Mouse (Mus musculus): ENCODE measurements around the gene Rnf135. TPM values are rescaled to one million over a fixed set of nuclear protein-coding genes. Genes with fewer than 3 reads are reported as not detected.

The Rnf135 gene
- total and polyA plus RNA-seq, 2 experiments from 2014 or later = 3.3 to 3.7 TPM

DNA sequence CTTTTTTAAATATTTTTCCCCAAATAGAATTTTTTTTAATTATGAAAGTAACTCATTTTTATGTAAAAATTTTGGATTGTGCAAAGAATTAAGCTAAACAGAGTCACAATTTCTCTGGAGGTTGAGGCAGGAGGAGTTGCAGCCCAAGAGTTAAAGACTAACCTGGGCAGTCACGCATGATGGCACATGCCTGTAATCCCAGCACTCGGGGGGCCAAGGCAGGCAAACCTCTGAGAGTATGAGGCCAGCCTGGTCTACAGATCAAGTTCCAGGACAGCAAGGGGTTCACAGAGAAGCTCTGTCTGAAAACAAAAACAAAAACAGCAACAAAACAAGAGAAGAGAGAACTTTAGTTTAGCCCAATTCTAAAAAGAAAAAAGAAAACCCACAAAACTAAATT lies 19.4 kb upstream of the Rnf135 start:
- no peak overlapping the region for H3K4me2 ChIP-seq (ENCODE audit: low read depth, low read length, poor library complexity, severe bottlenecking)
- no peak overlapping the region for H3K27ac ChIP-seq (ENCODE audit: low read depth, low read length)
- WGBS = 41% methylated on average over 2 of the region's 2 CpGs

DNA sequence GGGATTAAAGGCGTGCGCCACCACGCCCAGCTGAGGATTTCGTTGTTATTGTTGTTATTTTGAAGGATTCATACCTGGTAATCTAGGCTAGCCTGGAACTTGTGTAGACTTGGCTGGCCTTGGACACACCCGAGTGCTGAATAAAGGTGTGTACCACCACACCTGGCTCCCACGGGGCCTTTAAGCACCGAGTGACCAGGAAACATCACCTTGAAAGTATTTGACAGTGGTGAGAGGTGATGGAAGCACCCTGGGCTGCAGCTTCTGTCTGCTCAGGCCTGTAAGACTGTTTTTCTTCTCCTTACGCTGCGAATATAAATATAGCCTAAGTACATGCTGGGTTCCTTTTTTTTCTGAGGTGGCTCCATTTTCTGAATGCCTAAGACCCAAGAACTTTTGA lies 15.5 kb upstream of the Rnf135 start:
- H3K4me3 ChIP-seq (ENCODE audit: low read depth, low read length) = no peak overlapping the region
- DNase-seq (ENCODE audit: low spot score) (no peak), ATAC-seq (ENCODE audit: low FRiP score) (no peak)
- no peak overlapping the region for H3K27ac ChIP-seq (ENCODE audit: low read depth, low read length)
- H3K9me3 ChIP-seq (ENCODE audit: low read length) = no peaks in the 10 kb centered on the region
- no peaks in the 10 kb centered on the region for H3K27me3 ChIP-seq (ENCODE audit: insufficient read depth, low read length)
- no peak overlapping the region for H3K9ac ChIP-seq (replicated peaks; ENCODE audit: low read length, poor library complexity, severe bottlenecking)
- no peak for TF ChIP-seq CTCF (IDR thresholded peaks at IDR 0.05)
- no peak overlapping the region for H3K4me2 ChIP-seq (ENCODE audit: low read depth, low read length, poor library complexity, severe bottlenecking)
- no peaks in the 10 kb centered on the region for H3K4me1 ChIP-seq (ENCODE audit: insufficient read depth, low read length)
- no peaks in the 10 kb centered on the region for H3K36me3 ChIP-seq (ENCODE audit: insufficient read depth, low read length)
- WGBS = 91% methylated on average over 9 of the region's 9 CpGs

More for the DNA sequence above, 19.4 kb upstream of the Rnf135 start:
- Histone ChIP-seq H3K27me3 (ENCODE audit: insufficient read depth, low read length) (no peaks in the 10 kb centered on the region), H3K4me1 (ENCODE audit: insufficient read depth, low read length) (no peaks in the 10 kb centered on the region), H3K36me3 (ENCODE audit: insufficient read depth, low read length) (no peaks in the 10 kb centered on the region), H3K4me3 (ENCODE audit: low read depth, low read length) (no peak overlapping the region), H3K9ac (replicated peaks; ENCODE audit: low read length, poor library complexity, severe bottlenecking) (no peak overlapping the region), H3K9me3 (ENCODE audit: low read length) (no peaks in the 10 kb centered on the region)
- no peak for TF ChIP-seq CTCF (IDR thresholded peaks at IDR 0.05)
- DNase-seq (ENCODE audit: low spot score) = no peak
- no peak for ATAC-seq (ENCODE audit: low FRiP score)

DNA sequence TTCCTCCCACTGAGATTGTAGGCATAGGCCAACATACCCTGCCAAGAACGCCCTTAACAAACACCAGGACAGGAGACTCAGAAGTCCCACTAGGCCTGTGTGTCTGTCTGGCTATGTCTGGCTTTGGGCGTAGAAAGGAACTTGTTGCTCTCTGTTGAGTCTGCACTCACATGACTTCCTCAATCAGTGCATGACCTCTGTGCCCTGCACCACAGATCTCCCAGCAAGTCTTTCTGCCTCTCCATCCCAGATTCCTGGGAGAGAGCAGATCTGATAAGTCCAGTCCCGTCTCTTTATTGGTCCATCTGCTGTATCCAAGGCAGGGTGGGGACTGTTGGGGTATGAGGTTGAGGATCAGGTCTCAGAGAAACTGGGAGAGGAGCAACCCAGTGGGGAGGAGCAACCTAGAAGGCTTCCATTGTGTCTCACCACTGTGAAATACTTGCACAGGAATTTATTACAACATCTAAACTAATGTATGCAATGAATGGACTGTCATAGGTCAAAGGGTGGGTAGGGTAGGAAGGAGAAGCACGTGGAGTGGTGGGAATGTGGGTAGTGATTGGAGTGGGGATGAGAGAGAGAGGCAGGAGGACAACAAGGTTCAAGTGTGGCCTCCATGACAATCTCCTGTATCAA lies 14.9 kb upstream of the Rnf135 start:
- WGBS = 84% methylated on average over 4 of the region's 4 CpGs
- no peaks in the 10 kb centered on the region for H3K27me3 ChIP-seq (ENCODE audit: insufficient read depth, low read length)
- no peak overlapping the region for H3K9ac ChIP-seq (replicated peaks; ENCODE audit: low read length, poor library complexity, severe bottlenecking)
- H3K9me3 ChIP-seq (ENCODE audit: low read length) = no peaks in the 10 kb centered on the region
- no peak overlapping the region for H3K4me3 ChIP-seq (ENCODE audit: low read depth, low read length)
- H3K27ac ChIP-seq (ENCODE audit: low read depth, low read length) = no peak overlapping the region
- no peak overlapping the region for H3K4me2 ChIP-seq (ENCODE audit: low read depth, low read length, poor library complexity, severe bottlenecking)
- no peaks in the 10 kb centered on the region for H3K36me3 ChIP-seq (ENCODE audit: insufficient read depth, low read length)
- no peaks in the 10 kb centered on the region for H3K4me1 ChIP-seq (ENCODE audit: insufficient read depth, low read length)
- DNase-seq (ENCODE audit: low spot score) (no peak), ATAC-seq (ENCODE audit: low FRiP score) (no peak)
- TF ChIP-seq CTCF (IDR thresholded peaks at IDR 0.05) = no peak

DNA sequence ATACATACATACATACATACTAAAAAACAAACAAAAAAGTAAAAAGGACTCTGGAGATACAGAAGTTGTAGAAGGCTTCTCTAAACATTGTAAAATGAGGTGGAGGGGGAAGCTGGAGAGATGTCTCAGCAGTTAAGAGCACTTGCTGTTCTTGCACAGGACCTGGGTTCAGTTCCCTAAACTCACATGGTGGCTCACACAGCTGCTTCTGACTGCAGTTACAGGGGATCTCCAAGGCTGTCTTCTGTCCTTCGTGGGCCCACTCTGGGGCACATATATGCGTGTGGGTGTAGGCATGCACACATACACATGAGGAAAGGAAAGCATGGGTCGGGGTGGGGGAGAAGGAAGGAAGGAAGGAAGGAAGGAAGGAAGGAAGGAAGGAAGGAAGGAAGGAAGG lies 14.0 kb upstream of the Rnf135 start:
- WGBS = 75% methylated on average over 3 of the region's 3 CpGs
- ATAC-seq (ENCODE audit: low FRiP score) = no peak

DNA sequence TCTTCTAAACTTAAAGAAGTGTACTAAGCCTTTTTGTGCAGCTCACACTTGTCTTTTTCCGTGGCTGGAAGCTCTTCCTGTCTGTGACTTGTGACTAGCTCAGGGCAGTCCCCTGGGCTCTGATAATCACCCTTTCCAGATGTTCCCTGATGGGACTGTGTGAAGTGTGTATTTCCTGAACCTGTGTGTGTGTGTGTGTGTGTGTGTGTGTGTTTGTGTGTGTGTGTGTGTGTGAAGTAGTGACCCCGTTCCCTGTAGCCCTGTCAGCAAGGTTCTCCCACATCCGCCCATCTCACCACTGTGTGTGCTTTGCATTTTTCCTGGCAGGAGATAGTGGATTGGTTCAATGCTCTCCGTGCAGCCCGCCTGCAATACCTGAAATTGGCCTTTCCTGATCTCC lies 13.3 kb upstream of the Rnf135 start:
- Histone ChIP-seq H3K36me3 (ENCODE audit: insufficient read depth, low read length) (no peaks in the 10 kb centered on the region), H3K4me2 (ENCODE audit: low read depth, low read length, poor library complexity, severe bottlenecking) (no peak overlapping the region), H3K4me1 (ENCODE audit: insufficient read depth, low read length) (no peaks in the 10 kb centered on the region), H3K27me3 (ENCODE audit: insufficient read depth, low read length) (no peaks in the 10 kb centered on the region), H3K27ac (ENCODE audit: low read depth, low read length) (no peak overlapping the region), H3K9me3 (ENCODE audit: low read length) (no peaks in the 10 kb centered on the region), H3K9ac (replicated peaks; ENCODE audit: low read length, poor library complexity, severe bottlenecking) (no peak overlapping the region), H3K4me3 (ENCODE audit: low read depth, low read length) (no peak overlapping the region)
- 75% methylated on average over 5 of the region's 5 CpGs for WGBS
- TF ChIP-seq CTCF (IDR thresholded peaks at IDR 0.05) = no peak
- DNase-seq (ENCODE audit: low spot score) (no peak), ATAC-seq (ENCODE audit: low FRiP score) (no peak)

More for the DNA sequence above, 14.0 kb upstream of the Rnf135 start:
- no peaks in the 10 kb centered on the region for H3K9me3 ChIP-seq (ENCODE audit: low read length)
- no peaks in the 10 kb centered on the region for H3K27me3 ChIP-seq (ENCODE audit: insufficient read depth, low read length)
- no peak overlapping the region for H3K4me2 ChIP-seq (ENCODE audit: low read depth, low read length, poor library complexity, severe bottlenecking)
- H3K27ac ChIP-seq (ENCODE audit: low read depth, low read length) = no peak overlapping the region
- TF ChIP-seq CTCF (IDR thresholded peaks at IDR 0.05) = no peak
- no peaks in the 10 kb centered on the region for H3K36me3 ChIP-seq (ENCODE audit: insufficient read depth, low read length)
- H3K4me1 ChIP-seq (ENCODE audit: insufficient read depth, low read length) = no peaks in the 10 kb centered on the region
- H3K9ac ChIP-seq (replicated peaks; ENCODE audit: low read length, poor library complexity, severe bottlenecking) = no peak overlapping the region
- no peak overlapping the region for H3K4me3 ChIP-seq (ENCODE audit: low read depth, low read length)
- DNase-seq (ENCODE audit: low spot score) = no peak

DNA sequence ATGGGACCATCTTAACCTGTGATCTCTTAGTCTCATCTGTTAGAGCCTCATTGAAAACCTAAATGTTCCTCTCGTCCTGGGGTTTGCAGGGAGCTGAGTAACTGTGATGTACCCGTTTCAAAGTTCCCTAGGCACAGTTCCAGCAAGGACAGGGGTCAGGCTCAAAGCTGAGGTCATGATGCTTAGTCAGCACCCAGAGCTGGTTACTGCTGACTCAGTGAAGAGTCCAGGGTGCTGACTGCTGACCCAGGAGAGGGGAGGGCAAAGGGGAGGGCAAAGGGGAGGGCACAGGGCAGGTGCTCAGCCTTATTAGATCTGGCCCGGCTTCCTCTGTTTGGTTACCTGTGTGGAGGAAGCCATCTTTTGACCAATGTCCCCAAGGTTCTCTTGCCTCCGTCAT lies 11.8 kb upstream of the Rnf135 start:
- no peak overlapping the region for H3K4me2 ChIP-seq (ENCODE audit: low read depth, low read length, poor library complexity, severe bottlenecking)

More for the DNA sequence above, 11.8 kb upstream of the Rnf135 start:
- no peak overlapping the region for H3K27ac ChIP-seq (ENCODE audit: low read depth, low read length)
- ATAC-seq (ENCODE audit: low FRiP score) (no peak), DNase-seq (ENCODE audit: low spot score) (no peak)
- H3K4me3 ChIP-seq (ENCODE audit: low read depth, low read length) = no peak overlapping the region
- no peaks in the 10 kb centered on the region for H3K36me3 ChIP-seq (ENCODE audit: insufficient read depth, low read length)
- H3K9me3 ChIP-seq (ENCODE audit: low read length) = no peaks in the 10 kb centered on the region
- TF ChIP-seq CTCF (IDR thresholded peaks at IDR 0.05) = no peak
- no peak overlapping the region for H3K9ac ChIP-seq (replicated peaks; ENCODE audit: low read length, poor library complexity, severe bottlenecking)
- H3K4me1 ChIP-seq (ENCODE audit: insufficient read depth, low read length) = no peaks in the 10 kb centered on the region
- 68% methylated on average over 4 of the region's 4 CpGs for WGBS
- no peaks in the 10 kb centered on the region for H3K27me3 ChIP-seq (ENCODE audit: insufficient read depth, low read length)
